Mouse (Mus musculus) c-Kit-positive CD71-negative TER-119-negative erythroid progenitor cells, embryonic 14.5 days (primary cell): Measurements from ENCODE around the gene Zfp111.

Source experiments
- DNase-seq: peaks from one replicate; pipeline ENCODE4 v3.0.0-alpha.2; 2013; ENCODE audit warnings: low read depth

The Zfp111 gene

GRCm38 (mm10) chr7:24211343-24211742 lies at the start of gene Zfp111:
Gene Zfp111, minus strand, starts transcription at chr7:24211443.
- no peak for DNase-seq

- DNase-seq = no peak
Observed at GRCm38 (mm10) chr7:24260000-24260312, 48.7 kb upstream of the Zfp111 start.

DNA sequence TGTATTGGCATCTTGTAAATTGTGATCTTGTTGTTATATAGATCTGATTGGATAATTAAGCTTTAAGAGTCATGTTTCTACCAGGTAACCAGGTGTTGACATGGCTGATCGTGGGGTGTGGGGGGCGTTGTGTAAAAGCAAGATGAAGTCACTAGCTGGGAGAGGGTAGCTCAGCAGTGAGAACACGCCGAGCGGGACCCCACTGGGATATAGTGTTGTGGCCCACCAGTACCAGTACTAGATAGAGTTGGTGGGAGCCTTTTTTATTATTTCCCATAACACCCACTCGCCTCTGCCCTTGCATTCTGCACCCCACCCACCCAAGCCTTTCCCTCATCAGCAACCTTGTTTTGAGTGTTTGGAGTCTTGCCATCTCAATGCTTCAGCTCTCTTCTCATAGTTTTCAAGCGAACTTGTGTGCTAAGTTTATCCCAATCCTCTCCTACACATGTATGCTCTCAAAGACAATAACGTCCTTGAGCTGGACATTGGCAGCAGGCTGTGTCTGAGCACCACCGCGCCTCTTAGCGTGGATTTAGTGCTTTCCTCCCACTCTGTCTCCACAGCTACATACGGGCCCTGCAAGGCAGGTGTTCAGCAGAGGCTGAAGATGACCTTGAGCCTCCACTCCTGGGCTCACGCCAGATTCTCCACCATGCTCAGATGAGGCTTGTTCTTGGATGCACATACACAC lies 48.2 kb upstream of the Zfp111 start:
- no peak for DNase-seq

DNA sequence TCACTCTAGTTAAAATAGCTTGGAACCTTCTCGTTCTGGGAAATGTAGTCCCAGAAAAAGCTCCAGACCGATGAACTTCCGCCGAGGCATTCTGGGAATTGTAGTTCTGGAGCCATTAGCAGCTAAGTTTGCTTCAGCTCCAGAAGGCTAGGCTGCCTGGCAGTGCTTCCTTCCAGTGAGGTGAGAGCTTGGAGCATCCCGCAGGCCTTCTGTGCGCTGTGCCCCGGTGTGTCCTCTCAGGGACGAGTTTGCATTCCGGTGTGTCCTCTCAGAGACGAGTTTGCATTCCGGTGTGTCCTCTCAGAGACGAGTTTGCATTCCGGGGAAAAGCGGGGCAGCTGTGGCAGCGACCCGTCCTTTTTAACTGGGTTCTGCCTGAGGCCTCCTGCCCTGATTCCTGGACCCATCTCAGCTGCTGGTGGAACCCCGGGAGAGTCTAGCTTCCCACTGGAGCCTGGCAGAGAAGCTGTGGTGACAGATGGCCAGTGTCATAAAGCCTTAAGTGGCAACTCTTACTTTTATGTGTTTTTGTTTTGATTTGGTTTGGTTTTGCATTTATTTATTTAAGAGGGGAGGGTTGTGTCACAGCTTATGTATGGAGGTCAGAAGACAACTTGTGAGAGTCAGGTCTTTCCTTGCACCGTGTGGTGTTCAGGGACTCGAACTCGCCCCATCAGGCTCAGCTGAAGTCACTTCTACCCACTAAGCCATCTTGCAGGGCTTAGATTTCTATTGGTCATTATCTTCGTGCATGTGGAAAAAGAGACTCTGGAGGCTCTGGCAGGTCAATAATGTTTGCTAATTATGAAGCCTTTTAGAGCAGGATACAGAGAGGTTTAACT lies 43.6 kb upstream of the Zfp111 start, which contains the start of gene Zfp108:
TSS of gene Zfp108 (plus strand) at position 162 of the 842 bp plus-strand sequence.
- DNase-seq = peak; percentile 51

GRCm38 (mm10) chr7:24253779-24254615 lies 42.8 kb upstream of the Zfp111 start:
- DNase-seq = no peak

DNA sequence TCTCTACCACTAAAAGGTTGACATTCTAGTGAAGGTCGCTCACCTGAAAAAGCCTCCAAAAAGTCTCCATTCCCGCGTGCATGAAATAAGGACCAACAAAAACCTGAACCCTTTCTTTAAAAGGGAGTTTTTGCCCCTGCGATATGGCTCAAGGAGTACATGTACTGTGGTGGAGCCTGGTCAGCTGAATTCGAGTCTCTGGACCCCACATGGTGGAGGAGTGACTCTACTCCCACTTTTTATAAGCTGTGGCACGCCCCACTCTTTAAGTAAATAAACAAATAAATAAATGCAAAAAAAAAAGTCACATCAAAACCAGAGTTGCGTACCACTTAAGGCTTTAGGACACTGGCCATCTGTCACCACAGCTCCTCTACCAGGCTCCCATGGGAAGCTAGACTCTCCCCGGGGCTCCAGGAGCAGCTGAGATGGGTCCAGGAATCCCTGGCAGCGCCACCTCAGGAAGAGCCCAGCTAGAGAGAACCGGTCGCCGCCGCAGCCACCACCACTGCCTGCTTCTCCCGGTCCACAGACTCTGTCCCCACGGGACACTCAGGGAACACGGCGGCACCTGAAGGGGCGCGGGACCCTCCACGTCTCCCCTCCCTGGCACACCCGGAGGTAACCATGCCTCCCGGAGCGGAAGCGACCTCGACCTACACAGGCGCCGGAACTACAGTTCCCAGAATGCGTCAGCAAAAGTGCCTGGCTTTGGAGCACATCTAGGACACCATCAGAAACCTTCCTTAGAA lies 26.0 kb upstream of the Zfp111 start, which contains the start of gene Zfp109:
TSS of gene Zfp109 (minus strand) at position 521 of the 752 bp plus-strand sequence.
- DNase-seq = peak; percentile 18

DNA sequence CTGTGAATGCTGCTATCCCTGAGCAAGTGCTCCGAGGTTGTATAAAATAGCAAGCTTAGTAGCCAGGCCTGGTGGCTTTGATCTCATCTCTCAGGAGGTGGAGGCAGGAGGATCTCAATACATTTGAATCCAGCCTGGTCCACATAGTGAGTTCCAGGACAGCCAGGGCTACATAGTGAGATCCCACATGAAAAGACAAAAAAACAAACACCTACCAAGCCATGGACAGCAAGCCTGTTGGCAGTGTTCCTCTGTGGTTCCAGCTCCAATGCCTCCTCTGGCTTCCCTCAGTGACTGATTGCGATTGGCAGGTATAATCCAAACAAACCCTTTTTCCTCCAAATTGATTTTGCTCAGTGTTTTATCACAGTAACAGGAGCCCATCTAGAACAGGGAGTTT lies 947 bp downstream of the Zfp111 start:
- no peak for DNase-seq

DNA sequence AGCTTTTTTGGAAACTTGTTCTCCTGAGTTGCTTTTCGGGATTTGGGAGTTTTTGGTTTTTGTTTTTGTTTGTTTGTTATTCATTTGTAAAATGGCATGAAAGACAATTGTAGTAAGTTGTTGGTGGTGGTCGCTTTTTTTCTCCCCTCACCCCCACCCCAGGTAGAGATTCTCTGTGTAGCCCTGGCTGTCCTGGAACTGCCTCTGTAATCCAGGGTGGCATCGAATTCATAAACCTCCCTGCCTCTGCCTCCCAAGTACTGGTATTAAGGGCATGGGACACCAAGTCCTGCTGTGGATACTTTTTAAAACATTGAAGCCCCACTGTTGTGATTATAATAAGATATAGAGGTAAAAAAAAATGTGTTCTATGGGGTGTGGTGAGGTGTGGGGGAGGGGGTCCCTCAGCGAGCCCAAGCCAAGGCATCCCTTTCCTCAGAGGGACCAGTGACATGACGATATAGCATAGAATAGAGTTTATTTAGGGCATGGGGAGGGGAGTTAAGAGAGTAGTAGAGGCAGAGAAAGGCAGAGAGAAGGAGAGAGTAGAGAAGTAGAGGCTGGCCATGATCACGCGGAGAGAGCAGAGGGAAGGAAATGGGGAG lies 2.9 kb downstream of the Zfp111 start:
- no peak for DNase-seq

DNA sequence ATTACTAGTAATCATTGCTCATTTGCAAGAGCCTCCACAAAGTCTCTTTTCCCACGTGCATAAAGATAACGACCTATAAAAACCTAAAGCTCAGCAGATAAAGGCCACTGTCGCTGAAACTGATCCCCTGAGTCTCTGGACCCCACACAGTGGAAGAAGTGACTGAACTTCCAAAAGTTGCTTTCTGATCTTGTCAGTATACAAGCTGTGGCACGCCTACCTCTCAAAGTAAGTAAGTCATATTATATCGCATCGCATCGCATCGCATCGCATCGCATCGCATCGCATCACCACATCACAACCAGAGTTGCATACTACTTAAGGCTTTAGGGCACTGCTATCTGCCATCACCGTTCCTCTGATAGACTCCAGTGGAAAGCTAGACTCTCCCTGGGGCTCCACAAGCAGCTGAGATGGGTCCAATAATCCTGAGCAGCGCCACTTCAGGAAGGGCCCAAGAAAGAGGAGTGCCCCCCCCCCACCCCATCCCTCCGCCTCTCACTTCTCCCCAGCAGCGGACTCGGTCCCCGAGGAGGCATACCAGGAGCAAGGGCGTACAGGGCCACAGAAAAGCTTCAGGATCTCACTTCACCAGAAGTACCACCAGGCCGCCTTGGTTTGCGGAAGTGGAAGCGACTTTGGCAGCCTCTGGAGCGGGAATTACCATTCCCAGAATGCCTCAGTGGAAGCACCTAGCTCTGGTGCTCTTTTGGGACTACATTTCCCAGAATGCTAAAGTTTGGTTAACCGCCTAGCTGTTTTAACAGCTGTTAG lies 3.6 kb downstream of the Zfp111 start:
- DNase-seq = peak; percentile 28

GRCm38 (mm10) chr7:24196961-24197360 lies 14.3 kb downstream of the Zfp111 start:
- no peak for DNase-seq

DNA sequence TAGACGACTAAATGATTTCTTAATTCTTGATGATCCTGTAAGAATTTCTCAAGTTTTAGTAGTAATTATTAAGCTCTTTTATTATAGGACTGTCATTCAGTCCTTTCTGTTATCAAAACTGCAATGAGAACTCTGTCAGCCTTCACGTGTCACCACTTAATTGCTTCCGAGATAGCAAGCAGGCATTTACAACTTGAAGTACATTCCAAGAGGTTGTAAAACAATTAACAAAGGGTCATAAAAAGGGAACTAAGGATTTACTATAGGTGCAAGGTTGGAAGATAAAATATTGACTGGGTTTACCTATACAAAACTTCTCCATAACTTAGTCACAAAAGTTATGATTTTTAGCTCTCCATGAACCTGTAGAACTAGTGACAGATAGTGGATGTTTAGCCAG lies 18.1 kb downstream of the Zfp111 start:
- DNase-seq = no peak

GRCm38 (mm10) chr7:24191361-24191760 lies 19.9 kb downstream of the Zfp111 start:
- no peak for DNase-seq

GRCm38 (mm10) chr7:24189571-24189944 lies 21.7 kb downstream of the Zfp111 start:
- DNase-seq = no peak

DNA sequence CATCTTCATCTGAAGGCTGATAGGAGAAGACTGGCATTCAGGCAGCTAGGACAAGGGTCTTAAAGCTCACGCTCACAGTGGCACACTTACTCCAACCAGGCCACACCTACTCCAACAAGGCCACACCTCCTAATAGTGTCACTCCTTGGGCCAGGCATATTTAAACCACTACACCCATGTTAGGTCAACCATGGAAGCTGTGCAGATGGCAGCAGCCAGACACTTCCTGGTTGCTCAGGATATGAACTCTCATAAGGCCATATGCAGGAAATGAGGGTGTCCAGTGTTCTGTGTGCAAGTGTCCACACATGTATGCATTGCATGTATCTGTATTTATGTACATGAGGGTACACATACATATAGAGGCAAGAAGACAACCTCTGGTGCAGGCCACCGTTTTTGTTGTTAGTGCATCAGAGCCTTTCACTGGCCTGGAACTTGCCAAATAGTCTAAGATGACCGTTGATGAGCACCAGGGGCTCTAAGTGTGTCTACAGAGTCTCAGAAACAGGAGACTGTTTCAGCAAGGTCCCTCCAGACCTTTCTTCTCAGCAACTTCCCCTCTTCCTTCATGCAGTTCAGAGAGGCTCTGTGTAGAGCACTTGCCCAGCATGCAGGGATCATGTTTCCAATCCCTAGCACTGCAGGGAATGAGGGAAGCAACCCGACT lies 22.2 kb downstream of the Zfp111 start:
- DNase-seq = no peak

GRCm38 (mm10) chr7:24187611-24188010 lies 23.6 kb downstream of the Zfp111 start:
- no peak for DNase-seq

DNA sequence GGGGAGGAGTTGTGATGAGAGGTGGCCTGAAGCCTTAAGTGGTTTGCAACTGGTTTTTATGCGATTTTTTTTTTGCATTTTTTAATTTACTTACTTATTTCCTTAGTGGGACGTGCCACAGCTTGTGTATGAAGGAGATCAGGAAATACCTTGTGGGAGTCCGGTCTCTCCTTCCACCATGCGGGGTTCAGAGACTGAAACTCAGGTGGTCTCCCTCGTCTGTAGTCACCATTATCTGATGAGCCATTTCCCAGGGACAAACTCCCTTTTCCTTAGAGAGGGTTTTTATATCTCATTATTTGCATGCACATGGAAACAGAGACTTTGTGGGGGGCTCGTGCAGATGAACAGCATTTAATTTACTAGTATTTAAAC lies 35.9 kb downstream of the Zfp111 start:
- DNase-seq = no peak

- peak; percentile 26 for DNase-seq
Observed at GRCm38 (mm10) chr7:24174618-24175336, 36.5 kb downstream of the Zfp111 start, which contains the start of gene Zfp114. Gene Zfp114, plus strand, starts transcription at chr7:24175060.

- no peak for DNase-seq
Observed at GRCm38 (mm10) chr7:24172191-24172590, 39.1 kb downstream of the Zfp111 start.

GRCm38 (mm10) chr7:24153272-24153671 lies 58.0 kb downstream of the Zfp111 start:
- DNase-seq = peak; percentile 43
